Mouse (Mus musculus): Measurements from ENCODE around the gene Aldh3a1. TPM values are rescaled to one million over a fixed set of nuclear protein-coding genes. Genes with fewer than 3 reads are reported as not detected.
A peak's percentile ranks its signal among the peaks of the same experiment; 100 is the strongest.

The Aldh3a1 gene
- polyA plus RNA-seq, 1 experiment, result not detected

DNA sequence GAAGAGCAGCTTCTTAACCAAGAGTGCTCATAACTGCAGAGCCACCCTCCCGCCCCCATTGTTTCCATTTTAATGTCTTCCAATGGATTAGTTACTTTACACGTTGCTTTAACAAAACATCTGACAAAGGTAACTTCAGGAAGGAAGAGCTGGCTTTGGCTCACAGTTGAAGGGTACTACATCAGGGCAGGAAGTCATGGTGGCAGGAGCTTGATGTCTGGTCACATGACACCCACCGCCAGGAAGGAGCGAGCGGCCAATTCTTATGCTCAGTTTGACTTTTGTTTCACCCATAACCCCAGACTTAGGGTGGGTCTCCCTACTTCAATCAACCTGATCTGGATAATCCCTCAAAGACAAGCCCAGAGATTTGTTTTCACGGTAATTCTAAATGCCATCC, 51.8 kb downstream of the Aldh3a1 start:
- Histone ChIP-seq H3K9me3 (ENCODE audit: control insufficient read depth, low read length) (no peaks in the 10 kb centered on the region), H3K4me3 (replicated peaks) (no peak overlapping the region), H3K36me3 (ENCODE audit: control insufficient read depth) (peaks cover 37% of the 10 kb centered on the region), H3K4me1 (ENCODE audit: control insufficient read depth) (peaks cover 3% of the 10 kb centered on the region; the same call in 1 of the 2 replicates), H3K27me3 (ENCODE audit: control insufficient read depth) (no peaks in the 10 kb centered on the region)
- TF ChIP-seq GATA1 (IDR thresholded peaks at IDR 0.05; ENCODE audit: low read length) (no peak), TAL1 (IDR thresholded peaks at IDR 0.05; ENCODE audit: low read length) (no peak)

DNA sequence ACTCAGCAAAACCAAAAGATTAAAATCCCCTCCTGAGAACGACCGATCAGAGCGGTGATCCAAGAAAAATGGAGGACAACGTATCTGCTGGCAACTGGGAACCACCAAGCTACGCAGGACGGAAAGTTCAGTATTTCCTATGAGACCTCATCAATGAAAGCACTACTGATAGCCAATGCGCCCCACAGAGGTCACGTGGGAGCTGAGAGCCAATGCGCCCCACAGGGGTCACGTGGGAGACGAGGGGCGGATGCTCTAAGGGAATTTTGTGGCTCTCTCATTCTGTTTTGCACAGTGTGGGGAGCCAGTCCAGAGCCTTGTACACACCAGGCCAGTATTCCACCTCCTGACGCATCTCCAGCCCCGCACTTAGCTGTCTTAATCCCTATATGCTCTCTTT, 55.2 kb downstream of the Aldh3a1 start:
- TF ChIP-seq TAL1 (IDR thresholded peaks at IDR 0.05; ENCODE audit: low read length), result no peak
- TF ChIP-seq GATA1 (IDR thresholded peaks at IDR 0.05; ENCODE audit: low read length), result no peak
- H3K9me3 ChIP-seq (ENCODE audit: control insufficient read depth, low read length), result no peaks in the 10 kb centered on the region
- peaks cover 22% of the 10 kb centered on the region for H3K36me3 ChIP-seq (ENCODE audit: control insufficient read depth)
- peaks cover 15% of the 10 kb centered on the region for H3K4me1 ChIP-seq (ENCODE audit: control insufficient read depth)
- no peak overlapping the region for H3K4me3 ChIP-seq (replicated peaks)
- H3K27me3 ChIP-seq (ENCODE audit: control insufficient read depth), result no peaks in the 10 kb centered on the region

DNA sequence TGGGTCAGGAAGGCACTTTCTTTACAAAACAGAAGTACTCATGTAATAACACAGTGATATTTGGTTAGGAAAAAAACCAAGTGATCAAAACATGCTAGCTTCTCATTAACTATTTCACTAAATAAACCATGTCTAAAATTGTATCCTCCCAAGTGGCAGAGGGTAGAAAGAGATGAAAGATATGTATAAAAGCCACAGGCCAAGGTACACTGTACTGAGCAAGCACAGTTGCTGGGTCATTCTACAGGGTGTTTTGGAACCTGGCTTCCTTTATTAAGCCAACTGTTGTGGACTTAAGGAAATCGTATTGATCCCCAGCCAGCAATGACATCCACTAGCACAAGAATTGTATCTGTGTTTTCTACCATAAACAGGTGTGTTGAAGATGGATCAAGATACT, 56.5 kb downstream of the Aldh3a1 start:
- Histone ChIP-seq H3K36me3 (ENCODE audit: control insufficient read depth) (peaks cover 17% of the 10 kb centered on the region), H3K9me3 (ENCODE audit: control insufficient read depth, low read length) (no peaks in the 10 kb centered on the region), H3K4me3 (replicated peaks) (no peak overlapping the region), H3K27me3 (ENCODE audit: control insufficient read depth) (peaks cover 2% of the 10 kb centered on the region; the same call in 1 of the 2 replicates), H3K4me1 (ENCODE audit: control insufficient read depth) (peaks cover 24% of the 10 kb centered on the region)
- no peak for TF ChIP-seq TAL1 (IDR thresholded peaks at IDR 0.05; ENCODE audit: low read length)
- no peak for TF ChIP-seq GATA1 (IDR thresholded peaks at IDR 0.05; ENCODE audit: low read length)

DNA sequence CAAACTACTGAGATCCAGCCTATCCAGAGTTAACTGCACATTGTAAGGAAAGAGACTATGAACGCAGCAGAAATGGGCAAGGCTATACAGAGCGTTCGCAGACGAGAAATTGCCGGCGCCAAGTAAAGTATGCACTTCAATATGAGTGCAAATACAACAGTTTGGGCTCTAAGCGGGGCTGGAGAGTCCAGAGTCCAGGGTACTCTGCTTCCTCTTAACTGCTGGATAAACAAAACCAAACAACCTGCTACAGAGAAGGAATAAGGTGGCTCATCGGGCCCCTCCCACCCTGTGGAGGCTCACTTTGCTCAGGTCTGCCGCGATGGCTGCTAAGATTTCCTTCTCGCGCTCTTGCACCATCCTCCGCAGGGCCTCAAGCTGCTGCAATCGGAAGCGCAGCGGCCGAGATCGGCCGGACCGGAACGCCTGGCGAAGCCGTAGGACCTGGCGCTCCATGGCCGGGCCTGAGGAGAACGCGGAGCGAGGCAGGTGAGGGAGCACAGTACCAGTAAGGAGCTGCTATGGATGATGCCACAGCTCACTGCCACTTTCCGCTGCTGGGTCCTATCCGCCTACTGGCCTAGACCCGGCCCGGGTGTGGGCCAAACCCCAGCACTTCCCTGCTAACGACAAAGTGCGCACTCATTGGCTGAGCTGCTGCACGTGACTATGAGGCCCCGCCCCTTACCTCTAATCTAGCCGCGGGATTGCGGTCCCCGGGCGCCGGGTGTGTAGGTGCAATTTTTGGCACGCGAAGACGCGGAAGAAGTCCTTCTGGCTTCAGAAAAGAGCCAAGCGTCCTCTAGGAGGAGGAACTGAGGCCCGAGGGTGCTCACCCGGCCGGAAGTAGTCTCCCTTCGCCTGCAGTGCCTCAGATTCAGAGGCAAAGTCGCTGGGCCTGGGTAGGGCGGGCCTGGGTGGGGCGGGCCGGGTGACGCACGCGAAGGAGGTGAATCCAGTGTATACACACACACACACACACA, 59.5 kb downstream of the Aldh3a1 start, which contains the start of gene Aldh3a2:
Gene Aldh3a2, minus strand, starts transcription at position 914 of the 983 bp plus-strand sequence.
- Histone ChIP-seq H3K9me3 (ENCODE audit: control insufficient read depth, low read length) (no peaks in the 10 kb centered on the region), H3K27me3 (ENCODE audit: control insufficient read depth) (peaks cover 2% of the 10 kb centered on the region; the same call in 1 of the 2 replicates), H3K36me3 (ENCODE audit: control insufficient read depth) (peaks cover 12% of the 10 kb centered on the region), H3K4me3 (replicated peaks) (peak within 1 kb of the TSS; percentile 69), H3K4me1 (ENCODE audit: control insufficient read depth) (peaks cover 24% of the 10 kb centered on the region)
- no peak for TF ChIP-seq TAL1 (IDR thresholded peaks at IDR 0.05; ENCODE audit: low read length)
- peak; percentile 57; the same call in 1 of the 2 replicates for TF ChIP-seq GATA1 (IDR thresholded peaks at IDR 0.05; ENCODE audit: low read length)

Other genes starting within 250 kb of the Aldh3a1 start
- gene Kcnj12, start 185.0 kb upstream of the Aldh3a1 start, polyA plus RNA-seq (2012), result 0.05 and 0.08 TPM in 2 replicates
- 0.26 and 0.49 TPM in 2 replicates for gene Tnfrsf13b, start 80.8 kb upstream of the Aldh3a1 start, polyA plus RNA-seq (2012)
- 0.28 and 0.31 TPM in 2 replicates for gene Usp22, start 32.5 kb upstream of the Aldh3a1 start, polyA plus RNA-seq (2012)
- gene Aldh3a2, start 59.9 kb downstream of the Aldh3a1 start, polyA plus RNA-seq (2012), result 0.12 TPM in 1 of 2 replicates, not detected in the other
- not detected in 2 replicates for gene Slc47a2, start 135.3 kb downstream of the Aldh3a1 start, polyA plus RNA-seq (2012)
- gene Slc47a1, start 170.8 kb downstream of the Aldh3a1 start, polyA plus RNA-seq (2012), result not detected in 2 replicates
- gene Rnf112, start 246.6 kb downstream of the Aldh3a1 start, polyA plus RNA-seq (2012), result not detected in 2 replicates